Mouse (Mus musculus) monocyte, adult 2 months (primary cell): Measurements from ENCODE around the gene Mvd.

Source experiments
- DNase-seq, 2 experiments: peaks; one replicate each; pipeline ENCODE4 v3.0.0; 2022; ENCODE audit warnings: low spot score in 2 of 2, low read depth in 1 of 2

Gene Mvd

DNA sequence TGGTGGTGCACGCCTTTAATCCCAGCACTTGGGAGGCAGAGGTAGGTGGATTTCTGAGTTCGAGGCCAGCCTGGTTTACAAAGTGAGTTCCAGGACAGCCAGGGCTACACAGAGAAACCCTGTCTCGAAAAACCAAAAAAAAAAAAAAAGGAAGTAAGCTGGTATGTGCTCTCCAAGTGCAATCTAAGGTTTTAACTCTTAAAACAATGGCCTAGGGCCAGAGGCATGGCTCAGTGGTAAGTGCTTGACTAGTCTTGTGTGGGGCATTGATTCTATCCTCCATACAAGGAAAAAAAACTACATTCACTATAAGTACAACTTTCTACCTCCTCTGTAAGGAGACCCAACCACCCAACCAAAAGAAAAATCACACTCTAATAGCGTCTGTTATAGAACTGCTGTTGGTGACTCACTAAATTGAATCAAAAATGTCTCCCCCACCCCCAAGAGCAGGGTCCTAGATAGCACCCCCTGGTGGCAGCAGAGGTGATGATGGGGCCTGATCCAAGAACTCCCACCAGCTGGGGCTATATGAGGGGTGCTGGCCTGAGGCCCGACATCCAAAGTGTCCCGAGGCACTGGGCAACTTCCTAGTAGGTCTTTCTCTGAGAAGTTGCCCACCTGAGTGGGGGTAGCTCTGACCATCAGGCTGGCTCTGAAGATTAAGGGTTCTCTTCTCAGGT, 16.1 kb upstream of the Mvd start:
- DNase-seq: no peak

DNA sequence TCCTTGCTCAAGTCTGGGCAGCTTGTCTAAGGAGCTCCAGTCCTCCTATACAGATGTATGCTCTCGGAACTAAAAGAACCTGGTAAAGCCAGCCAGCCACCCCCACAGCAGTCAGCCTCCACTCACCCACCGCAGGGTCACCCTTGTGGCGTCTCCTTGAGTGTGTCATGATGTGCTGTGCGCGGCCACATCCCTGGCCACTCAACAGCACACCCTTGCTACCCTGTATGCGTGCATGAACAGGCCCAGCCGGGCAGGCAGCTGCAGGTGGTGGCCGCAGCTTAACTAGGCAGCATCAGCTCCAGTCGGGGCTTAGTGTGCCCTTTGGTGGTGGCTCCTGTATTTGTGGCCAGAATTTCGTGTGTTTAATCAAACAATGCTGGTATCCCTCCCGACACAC, 13.9 kb upstream of the Mvd start:
- DNase-seq: no peak

DNA sequence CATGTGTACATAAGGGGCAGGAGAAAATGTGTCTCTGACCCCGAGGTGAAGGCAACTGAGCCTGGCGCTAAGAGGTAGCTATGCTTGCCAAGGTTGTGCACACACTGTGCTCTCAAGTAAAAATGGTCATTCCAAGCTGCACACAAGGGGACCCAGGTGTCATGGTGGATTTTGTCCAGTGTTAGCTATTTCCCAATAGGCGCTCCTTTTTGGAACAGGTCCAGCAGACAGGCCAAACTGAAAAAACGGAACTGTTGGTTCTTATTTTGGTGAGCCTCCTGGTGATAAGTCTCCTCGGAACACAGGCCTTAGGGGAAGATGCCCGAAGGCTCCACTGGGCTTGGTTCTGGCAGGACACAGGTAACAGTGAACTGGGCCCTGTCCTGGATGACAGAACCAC, 11.2 kb upstream of the Mvd start:
- DNase-seq: peak in 1 of 2 experiments; percentile 40

DNA sequence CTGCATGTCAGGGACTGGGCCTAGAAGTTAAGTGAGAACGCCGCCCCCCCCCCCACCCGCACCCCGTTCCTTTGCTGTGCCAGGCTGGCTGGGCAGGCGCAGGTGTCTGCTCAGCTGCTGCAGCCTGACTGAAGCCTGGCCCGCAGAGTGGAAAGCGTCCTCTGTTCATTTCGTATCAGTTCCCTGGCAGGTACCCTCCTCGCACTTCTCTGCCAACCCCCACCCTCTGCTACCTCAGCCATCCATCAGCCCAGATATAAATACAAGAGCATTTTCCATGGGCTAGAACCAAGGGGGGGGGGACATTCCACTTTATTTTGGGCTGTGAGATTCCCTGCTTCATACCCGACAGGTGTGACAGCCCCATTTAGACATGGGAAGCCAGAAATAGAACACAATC, 8.9 kb upstream of the Mvd start:
- DNase-seq: no peak

DNA sequence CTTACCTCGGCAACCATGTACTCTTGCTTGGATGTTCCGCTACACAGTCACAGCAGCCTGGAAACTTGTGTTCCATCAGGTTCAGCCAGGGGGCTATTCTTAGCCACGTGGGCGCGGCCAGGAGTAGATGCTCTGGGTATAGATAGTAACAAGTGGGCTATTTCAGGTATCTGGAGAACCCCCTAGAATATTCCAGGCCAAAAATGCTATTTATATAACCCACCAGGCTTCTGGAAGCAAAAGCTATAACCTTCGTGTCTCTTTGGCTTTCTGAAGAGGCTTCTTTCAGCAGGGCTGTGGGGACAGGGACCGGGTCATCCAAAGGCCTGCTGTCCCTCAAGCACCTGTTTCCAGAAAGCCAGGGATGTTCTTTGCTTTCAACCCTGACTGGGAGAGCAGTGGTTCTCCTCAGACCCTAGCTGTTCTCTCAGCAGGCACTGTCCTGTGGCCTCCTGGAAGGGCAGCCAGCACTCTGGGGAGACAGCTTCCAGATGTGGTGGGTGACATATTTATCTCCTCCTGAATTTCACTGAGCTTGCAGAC, 8.0 kb upstream of the Mvd start:
- DNase-seq: no peak

DNA sequence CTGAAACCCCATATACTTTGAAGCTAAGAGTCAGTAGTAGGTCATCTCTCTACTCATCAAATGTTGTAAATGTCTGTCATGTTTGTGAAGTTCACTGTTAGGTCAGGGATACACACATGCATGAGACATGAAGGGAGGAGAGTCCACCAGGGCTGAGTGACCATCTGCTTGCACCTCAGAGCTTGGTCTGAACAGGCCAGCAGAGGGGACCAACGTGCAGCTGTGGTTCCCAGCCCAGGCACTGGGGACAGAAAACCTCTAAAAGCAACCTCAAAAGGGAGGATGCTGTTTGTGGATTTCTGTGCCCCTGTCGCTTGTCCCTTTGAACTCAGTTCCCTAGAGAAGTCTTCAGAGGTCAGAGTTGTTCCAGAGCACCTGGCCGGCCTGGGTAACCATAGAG, 2.0 kb upstream of the Mvd start:
- no peak for DNase-seq

DNA sequence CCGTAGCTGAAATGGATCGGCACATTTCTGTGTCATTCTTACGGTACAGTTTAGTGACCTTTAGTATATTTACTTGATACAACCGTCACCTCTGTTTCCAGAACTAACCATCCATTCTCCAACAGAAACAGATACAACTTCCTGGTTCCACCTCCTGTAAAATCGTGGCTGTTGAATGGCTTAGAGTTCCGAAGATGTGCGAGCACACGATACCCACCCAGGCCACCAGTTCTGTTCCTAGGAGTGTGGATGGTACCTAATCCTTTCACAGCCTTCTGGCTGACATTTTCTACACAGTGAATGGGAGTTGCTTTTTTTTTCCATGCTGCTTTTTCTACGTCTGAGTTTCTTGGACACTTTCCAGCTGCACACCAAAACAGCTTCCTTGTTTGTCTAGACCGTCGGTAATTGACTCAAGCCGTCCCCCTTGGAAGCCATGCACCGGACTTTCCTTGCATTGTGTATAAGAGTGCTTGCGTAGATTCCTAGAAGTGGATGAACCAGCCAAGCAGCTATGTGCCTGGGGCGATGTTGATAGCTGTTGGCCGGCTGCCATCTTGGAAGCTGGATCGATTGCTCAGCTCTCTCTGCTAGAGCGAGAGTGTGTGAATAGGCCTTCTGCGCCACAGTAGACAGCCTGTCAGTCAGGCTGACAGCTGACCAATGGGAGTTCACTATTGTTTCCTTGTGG, 981 bp upstream of the Mvd start:
- peak; percentile 52 to 69 for DNase-seq

DNA sequence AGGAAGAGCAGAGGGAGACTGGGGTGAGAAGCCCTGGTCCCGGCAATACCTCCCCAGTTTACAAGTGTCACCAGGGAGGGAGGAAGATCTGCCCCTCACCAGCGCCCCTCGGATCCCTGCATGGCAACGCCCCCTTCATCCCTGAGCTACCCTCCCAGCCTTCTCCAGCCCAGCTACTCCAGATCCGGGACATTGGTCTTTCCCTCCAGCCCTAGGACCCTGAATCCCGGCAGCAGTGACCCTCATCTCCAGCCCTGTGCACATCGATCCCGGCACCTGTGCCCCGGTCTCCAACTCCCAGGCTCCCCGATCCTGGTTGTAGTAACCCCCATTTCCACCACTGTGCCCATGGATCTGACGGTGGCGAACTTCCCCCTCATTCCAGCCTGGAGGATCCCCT, 441 bp downstream of the Mvd start:
- DNase-seq: no peak

DNA sequence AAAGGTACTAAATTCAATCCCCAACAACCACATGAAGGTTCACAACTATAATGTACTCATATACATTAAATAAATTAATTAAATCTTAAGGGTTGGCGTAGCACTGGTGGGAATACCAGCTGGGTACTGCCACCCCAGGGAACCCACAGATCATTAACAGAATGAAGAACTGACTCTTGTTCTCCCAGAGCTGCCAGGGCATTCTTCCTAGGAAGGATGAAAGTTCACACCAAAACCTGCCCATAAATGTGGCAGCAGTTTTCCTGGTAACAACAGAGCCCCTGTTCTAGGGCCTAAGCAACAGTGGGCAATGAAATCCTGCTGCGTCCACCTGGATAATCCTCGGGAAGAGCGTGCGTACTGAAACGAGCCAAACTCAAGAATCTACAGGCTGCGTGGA, 866 bp downstream of the Mvd start:
- DNase-seq: no peak

DNA sequence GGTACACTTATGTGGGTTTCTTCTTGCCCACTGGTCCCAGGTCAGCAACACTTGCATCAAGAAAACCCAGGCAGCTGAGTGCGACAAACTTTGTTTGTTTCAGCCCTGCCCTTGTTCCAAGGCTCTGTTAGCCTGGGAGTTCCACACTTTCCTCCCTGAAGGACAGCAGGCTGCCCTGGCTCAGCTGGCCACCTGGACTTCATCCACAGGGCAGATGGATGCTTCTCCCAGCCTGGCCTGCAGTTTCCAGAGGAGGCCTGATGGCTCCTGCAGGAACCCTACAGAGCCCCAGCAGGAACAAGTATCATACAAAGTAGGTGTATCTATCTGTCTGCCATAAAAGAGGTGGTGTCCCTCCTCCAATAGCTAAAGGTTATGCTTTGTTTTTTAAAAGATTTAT, 1.9 kb downstream of the Mvd start:
- no peak for DNase-seq

DNA sequence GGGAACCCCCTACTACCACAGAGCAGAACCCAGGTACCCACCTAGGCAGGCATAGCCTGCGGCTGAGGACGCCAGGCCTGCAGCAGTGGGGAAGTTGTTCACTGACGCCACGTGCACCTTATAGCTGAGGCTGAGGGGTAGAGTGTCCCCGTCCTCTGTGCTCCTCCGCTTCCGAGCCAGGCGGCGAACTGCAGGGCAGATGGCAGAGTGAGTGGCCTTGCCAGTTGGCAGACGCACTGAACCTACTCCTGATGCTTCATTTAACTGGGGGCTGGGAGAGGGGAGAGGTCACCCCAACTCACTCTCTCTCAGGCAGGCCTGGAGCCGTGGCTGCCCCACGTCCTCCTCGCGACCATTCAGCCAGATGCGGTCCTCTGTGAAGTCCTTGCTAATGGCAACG, 3.9 kb downstream of the Mvd start:
- DNase-seq: no peak

DNA sequence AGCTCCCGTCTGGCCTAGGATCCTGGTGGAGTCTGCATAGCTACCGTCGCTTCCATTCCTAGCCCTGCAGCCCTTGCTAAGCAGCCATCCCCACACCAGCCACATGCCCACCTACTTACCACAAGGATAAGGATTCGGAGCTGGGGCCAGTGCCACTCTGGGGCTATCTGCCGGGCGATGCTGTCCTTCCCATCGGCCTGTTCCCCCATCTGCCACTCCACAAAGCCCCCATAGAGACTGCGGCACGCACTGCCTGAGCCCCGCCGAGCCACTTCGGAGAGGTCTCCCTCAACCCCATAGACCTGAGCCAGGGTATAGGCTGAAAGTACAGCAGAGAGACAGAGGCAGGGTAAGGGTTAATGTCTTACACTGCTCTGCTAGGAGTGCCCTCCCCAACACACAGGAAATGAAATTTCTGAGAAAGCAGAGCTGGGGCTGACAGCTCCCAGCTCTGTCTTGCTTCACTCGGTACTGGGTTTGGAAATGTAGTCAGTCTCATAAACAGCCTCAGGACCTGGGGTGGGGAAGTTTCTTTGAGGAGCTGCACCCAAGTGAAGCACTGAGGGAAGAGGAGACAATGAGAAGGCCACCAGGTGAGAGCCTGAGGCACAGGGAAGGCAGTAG, 5.4 kb downstream of the Mvd start:
- peak in 1 of 2 experiments; percentile 40 for DNase-seq

DNA sequence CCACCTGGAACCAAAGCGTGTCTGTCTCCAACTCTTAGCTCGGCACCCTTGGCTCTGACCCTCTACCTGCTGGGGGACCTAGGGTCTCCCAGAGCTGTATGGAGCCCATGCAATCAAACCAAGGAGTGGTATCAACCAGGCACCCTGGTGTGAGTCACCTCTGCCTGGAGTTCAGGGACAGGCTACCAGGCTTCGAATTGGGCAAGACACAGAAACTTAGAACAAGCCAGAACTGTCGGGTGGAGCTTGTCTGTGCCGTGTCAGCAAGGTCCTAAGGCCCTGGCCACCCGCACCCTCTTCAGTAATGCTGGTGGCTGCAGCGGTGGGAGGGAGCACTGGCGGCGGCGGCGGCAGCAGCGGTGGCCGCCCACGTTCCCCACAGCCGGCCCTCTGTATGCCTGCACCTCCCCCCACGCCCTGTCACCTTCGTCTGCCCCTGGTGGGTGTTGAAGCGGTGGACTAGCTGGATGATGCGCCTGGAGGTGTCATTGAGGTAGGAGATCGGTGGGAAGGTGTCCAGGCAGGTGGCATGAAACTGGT, 6.6 kb downstream of the Mvd start:
- DNase-seq: peak in 1 of 2 experiments; percentile 24

DNA sequence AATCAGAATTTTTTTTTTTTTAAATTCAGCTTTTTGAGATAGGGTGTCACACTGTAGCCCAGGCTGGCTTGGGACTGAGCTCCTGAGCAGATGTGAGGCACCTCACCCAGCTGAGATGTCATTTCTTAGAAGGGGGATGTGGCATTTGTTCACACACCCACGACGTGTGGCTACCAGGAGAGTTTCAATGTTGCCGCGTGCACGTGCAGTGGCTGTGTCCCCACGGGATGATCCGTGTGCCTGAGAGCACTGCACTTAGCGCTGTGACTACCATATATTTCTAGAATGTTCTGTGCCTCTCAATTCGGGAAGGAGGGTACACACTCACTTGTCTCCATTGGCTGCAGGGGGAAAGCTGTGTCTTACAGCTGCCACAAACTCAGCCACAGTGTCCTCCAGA, 7.1 kb downstream of the Mvd start:
- DNase-seq: no peak

DNA sequence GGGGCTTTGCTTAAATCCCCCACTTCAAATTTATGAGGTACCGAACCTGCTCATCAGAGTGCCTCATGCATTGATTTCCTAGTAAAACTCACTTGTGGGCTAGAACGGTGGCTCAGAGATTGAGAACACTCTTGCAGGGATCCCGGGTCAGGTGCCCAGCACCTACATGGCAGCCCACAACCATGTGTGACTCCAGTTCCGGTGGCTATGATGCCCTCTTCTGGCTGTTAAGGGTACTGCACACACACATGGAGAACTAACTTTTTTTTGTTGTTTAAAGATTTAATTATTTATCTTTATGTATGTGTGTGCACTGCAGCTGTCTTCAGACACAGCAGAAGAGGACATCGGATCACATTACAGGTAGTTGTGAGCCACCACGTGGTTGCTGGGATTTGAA, 7.8 kb downstream of the Mvd start:
- no peak for DNase-seq

DNA sequence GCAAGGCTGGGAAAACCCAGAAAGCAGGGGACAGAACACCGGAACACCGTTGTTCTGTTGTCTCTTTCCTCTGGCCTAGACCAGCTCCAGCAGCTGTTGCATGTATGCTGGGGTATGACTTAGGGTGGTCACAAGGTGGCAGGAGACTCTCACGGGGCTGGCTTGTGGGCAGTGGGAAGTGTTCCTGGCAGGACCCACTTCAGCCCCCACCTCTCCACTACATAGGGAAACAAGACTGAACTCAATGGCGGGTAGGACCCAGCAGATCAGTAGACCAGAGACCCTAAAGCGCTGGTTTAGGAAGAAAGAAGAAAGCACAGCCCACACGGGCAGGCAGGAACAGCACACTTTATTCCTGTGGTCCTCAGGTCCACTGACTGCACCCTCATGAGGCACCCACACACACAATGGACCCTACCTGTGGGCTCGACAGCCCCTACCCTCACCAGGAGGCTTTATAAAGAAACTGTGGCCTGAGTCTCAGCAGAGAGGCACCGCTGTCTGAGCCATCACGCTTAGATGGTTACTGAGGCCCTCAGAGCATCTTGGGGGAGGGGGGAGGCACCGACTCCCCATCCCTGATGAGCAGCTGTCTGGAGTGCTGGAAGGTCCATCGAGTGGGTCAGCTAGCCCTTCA, 9.8 kb downstream of the Mvd start:
- DNase-seq: no peak

DNA sequence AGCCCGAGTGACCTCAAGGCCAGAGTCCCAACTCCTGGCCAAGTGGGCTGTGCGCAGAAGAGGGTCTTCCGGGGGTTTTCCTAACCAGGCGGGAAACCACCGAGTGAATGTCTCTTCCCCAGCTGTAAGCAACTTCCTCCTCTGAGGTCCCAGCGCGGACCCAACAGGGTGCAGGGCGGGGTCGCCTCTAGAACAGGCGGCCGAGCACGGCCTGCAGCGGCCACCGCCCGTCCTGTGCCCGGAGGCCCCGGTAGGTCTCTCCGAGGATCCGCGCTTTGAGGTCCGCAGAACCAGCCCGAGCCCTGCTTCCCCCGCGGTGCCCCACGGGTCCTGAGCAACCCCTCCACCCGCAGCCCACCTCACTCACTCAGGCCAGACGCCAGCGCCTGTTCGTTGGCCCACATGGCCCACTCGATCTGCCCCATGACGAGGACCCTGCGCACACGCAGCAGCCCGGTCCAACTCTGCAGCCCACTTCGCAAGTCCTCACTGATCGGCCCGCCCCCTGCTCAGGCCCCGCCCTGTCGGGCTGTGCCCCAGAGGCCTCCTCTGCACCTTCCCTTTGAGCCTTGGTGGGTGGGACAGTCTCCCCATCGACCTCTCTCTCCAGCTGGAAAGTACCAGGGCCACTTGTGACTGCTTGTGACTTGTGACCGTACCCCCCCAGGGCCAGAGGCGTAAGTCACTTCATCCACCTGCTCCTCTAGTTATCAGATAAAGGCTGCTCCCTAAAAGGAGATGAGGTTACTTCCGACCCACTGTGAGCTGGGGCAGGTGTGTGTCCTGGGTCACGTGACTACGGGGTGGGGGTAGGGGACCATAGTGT, 10.6 kb downstream of the Mvd start, which contains the start of gene Cyba:
TSS of gene Cyba (minus strand) at position 488 of the 826 bp plus-strand sequence.
- peak; percentile 77 to 86 for DNase-seq

DNA sequence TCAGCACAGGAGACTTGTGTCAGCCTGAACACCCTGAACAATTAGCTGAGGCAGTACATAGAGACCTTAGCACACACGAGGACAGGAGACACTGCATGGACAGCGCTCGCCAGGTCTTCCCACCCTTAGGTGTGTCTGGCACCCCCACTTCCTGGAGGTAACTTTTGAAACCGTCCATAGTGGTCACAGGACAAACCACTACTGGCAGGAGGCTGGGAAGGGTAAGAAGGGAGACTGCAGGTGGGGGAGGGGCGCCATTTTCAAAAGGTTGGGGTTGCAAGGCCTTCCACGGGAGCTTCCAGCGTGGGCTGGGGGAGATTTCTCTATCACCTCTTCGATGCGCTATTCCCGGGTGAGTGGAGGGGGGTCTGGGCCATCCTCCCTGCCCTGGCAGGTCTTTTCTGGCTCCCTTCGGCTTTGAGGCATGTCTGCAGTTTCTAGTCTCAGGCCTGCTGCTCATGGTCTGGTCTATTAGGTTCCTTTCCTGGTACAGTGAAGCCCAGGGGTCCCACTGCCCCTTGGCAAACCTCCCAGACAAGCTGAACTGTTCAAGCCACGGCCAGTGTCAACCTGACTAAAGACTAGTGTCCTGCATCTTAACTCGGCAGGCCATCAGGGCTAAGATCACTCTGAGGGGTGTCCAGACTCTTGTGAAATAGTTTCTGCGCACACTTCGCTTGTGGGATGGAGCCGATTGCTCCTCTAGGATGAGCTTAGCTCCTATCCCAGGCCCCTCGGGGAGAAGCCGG, 11.4 kb downstream of the Mvd start:
- peak in 1 of 2 experiments; percentile 44 for DNase-seq

DNA sequence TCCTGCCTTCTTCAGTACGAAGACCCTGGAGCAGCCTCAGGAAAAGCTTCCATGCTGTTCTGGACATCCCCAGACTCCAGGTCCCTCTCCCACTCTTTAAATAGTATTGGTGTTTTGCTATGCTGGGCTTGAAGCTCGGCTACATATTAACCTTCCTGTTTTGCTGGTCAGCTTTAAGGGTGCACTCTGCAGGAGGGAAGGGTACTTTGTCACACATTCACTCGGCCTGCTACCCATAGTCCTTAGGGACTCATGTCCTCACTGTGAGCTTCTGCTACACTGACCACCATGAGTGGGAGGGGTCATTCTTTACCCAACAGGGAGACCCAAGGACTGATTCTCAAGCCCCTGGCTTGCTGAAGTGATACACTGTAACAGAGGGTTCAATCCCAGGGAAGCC, 12.6 kb downstream of the Mvd start:
- no peak for DNase-seq
